Mouse (Mus musculus) gastrocnemius, adult 18-20 months (tissue): ENCODE measurements around the gene Mgl2. TPM values are rescaled to one million over a fixed set of nuclear protein-coding genes. Genes with fewer than 3 reads are reported as not detected.
"Not testable (repeated sequence)": the region's sequence is repeated elsewhere in the genome, so short reads cannot be mapped to it uniquely, and the experiment has no call there.

Experiments used
- DNase-seq: peaks from one replicate; pipeline ENCODE4 v3.0.0; 2021; ENCODE audit warnings: low spot score
- long read RNA-seq, 2 experiments: library from polyadenylated mRNA; stranded (forward); transcript quantifications; one replicate each; pipeline ENCODE4 v2.0.0; 2021
- total RNA-seq, 2 experiments: library from RNA; stranded (reverse); gene quantifications; 2 replicates each; pipeline ENCODE4 v1.2.3; 2021

Gene Mgl2
- total RNA-seq = 1 to 10 TPM in 1 of 2 experiments, under 1 TPM in 1; 0.87 to 2.0 TPM
- long read RNA-seq, experiment 1, partial matches to known transcripts = 2 of 5 reads
- long read RNA-seq, experiment 1, other reads (novel, unspliced or antisense) = 2 of 5 reads
- long read RNA-seq, experiment 2, partial matches to known transcripts = 1 of 3 reads
- long read RNA-seq, experiment 2, other reads (novel, unspliced or antisense) = 1 of 3 reads

DNA sequence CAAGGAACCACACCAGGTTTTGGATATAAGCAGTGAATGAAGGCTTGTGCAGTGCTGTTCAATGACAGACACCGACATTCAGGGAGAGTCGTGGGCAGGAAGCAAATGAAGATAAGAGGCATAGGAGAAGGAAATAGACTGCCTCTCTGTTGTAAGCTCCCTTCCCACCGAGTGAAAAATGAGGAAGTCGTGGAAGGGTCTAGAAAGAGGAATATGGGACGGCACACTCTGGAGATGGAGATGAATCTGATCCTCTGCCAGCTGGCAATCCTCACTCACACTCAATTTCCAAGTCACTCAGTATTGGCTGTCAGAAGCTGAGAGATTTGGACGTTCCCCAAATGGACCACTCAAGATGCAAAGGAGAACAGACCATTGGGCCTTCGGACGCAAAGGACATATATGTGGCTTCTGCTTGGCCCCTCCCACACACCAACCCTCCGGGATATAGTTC lies at the start of gene Mgl2:
Mgl2 (plus strand) TSS at position 404 of the 454 bp plus-strand sequence.
- DNase-seq = no peak

DNA sequence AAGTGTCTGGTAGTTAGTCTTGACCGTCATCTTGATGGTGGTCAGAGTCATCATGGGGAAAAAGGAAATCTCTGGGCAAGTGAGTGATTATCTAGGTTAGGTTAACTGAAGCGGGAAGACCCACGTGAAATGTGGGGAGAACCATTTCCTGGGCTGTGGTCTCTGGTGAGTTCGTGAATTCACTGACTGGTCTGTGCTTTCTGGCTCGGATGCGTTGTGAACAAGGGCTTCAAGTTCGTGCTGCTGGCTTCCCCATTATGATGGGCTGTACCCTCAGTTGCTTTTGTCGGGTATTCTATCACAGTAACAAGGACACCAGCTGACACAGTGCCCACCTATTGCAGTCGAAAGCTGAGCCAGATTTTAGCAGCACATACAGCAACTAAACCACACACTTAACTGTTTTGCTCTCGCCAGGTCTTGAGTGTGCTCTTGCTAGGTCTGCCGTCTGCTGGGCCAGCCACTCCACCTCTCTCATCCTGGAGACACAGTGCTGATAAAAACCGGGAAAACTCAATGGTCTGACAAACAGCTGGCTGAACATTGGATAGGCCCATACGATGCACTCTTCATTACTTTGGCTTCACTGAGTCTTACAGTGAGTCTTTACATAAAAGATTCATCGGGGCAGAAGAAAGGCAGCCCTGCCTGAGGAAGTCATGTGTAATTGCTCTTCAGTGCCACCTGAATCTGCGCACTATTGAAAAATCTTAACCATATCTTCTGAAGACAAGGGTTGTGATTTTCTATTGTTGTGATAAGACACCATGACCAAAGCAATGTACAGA lies 49.1 kb upstream of the Mgl2 start:
- no peak for DNase-seq

GRCm38 (mm10) chr11:70084563-70084962 lies 45.6 kb upstream of the Mgl2 start:
- peak; percentile 9 for DNase-seq

DNA sequence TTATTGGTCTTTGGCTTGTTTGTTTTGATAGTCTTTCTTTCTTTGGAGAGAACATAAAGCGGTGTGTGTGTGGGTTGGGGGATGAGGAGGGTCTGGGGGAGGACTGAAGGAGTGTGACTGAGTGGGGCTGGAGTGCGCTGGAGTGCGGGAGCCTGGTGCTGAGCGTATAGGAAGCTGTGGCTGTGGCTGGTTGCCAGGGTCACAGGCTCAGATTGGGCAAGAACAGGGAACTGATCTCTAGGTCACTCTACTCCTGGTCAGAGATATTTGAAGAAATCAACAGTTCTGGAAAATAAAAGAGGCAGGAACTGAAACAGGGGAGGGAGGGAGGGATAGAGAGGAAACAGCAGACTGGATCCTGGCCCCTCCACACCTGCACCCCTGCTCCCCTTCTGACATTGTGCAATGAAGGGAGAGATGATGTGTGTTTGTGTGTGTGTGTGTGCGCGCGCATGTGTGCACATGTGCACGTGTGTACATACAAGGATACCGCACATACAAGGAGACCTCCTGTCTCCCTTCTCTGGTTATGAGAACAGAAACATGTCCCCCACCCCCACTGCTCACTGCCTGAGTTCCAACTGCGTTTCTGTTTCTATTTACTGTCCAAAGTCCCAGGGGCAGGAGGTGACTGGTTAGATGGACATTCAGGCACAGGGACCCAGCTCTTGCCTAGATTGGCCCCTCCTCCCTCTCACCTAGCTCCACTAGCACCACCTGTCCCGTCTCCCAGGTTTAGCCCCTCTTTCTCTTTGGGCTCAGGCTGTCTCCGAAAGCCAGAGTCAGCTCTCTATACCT lies 37.9 kb upstream of the Mgl2 start, which contains the start of gene Asgr2:
Asgr2 (plus strand) TSS at position 659 of the 798 bp plus-strand sequence.
- peak; percentile 29 for DNase-seq

- DNase-seq = no peak
These were observed 32.7 kb upstream of the Mgl2 start for GRCm38 (mm10) chr11:70097396-70097795.

DNA sequence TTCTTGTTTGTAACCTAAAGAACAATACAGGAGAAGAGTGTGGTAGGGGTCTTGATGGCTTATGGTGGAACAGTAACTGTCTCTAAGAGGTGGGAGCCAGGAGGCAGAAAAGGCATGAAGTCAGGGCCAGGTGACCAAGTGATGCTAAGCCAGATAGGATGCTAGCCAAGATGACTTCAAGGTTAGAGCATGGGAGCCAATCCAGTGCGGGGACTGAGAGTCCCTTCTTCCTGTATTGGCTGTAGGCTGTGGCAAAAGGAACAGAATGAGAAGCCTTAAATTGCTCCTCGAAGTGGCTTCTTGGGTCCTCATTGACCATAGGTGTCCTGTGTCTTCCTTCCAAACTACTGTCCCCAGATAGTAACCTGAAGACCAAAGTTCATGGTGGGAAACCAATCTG lies 31.0 kb upstream of the Mgl2 start:
- no peak for DNase-seq

- no peak for DNase-seq
These were observed 30.3 kb upstream of the Mgl2 start for GRCm38 (mm10) chr11:70099809-70100208.

- DNase-seq = no peak
These were observed 26.3 kb upstream of the Mgl2 start for GRCm38 (mm10) chr11:70103701-70104315.

- DNase-seq = no peak
These were observed 23.0 kb upstream of the Mgl2 start for GRCm38 (mm10) chr11:70107085-70107484.

GRCm38 (mm10) chr11:70110146-70110545 lies 20.0 kb upstream of the Mgl2 start:
- DNase-seq = peak; percentile 16

DNA sequence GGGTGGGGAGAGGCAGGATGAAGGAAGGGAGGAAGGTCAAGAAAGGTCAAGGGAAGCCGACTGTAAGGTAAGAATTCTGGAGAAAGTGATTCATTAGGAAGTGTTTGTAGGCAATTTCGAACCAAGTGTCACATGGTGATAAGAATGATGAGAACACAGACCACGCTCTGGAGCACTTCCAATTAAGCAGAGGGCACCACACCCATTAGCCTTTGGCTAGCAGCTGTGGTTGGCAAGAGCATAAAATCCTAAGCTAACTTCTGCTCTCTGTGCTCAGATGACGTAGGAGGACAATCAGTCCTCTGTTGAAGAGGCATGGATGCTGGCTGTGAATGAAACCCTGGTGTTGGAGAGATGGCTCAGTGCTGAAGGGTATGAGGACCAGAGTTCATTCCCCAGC lies 15.6 kb upstream of the Mgl2 start:
- peak; percentile 27 for DNase-seq

- no peak for DNase-seq
These were observed 14.2 kb upstream of the Mgl2 start for GRCm38 (mm10) chr11:70115901-70116300.

GRCm38 (mm10) chr11:70135001-70135400 lies 4.9 kb downstream of the Mgl2 start:
- DNase-seq = not testable (repeated sequence)

DNA sequence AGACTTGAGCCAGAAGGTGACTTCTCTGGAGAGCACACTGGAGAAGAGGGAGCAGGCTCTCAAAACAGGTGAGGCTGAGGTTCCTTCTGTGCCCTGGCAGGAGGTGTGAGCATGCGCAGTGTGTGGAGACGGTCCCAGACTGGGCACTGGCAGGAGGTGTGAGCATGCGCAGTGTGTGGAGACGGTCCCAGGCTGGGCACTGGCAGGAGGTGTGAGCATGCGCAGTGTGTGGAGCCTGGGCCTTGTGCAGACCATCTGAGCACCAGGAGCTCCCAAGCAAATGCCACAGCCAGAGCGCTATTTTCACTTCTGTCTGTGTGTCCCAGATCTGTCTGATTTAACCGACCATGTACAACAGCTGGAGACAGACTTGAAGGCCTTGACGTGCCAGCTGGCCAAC lies 5.8 kb downstream of the Mgl2 start:
- DNase-seq = not testable (repeated sequence)

GRCm38 (mm10) chr11:70139171-70139570 lies 9.0 kb downstream of the Mgl2 start:
- DNase-seq = no peak

GRCm38 (mm10) chr11:70151072-70151471 lies 20.9 kb downstream of the Mgl2 start:
- no peak for DNase-seq

GRCm38 (mm10) chr11:70155897-70156296 lies 25.8 kb downstream of the Mgl2 start, which contains the start of gene Clec10a:
Gene Clec10a, plus strand, starts transcription at chr11:70156197.
- DNase-seq = not testable (repeated sequence)

DNA sequence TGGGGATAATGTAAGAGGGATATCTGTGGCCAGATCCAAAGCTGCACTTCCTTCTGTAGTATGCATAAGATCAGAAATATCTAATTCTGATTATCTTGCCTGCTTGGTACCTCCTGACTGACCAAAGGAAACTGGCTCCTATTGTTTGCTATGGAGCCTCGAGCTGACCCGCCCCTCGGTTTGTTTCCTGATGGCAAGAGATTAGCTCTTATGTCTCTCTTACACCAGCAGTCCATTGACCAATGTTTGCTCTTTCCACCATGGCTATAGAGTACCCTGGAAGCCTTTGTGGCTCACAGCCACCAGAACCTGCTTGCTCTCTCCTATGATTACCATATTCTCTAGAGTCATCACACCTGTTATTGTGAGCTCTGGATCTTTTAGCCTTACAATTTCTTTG lies 32.2 kb downstream of the Mgl2 start:
- DNase-seq = no peak

- DNase-seq = peak; percentile 26
These were observed 36.1 kb downstream of the Mgl2 start for GRCm38 (mm10) chr11:70165972-70166921.

DNA sequence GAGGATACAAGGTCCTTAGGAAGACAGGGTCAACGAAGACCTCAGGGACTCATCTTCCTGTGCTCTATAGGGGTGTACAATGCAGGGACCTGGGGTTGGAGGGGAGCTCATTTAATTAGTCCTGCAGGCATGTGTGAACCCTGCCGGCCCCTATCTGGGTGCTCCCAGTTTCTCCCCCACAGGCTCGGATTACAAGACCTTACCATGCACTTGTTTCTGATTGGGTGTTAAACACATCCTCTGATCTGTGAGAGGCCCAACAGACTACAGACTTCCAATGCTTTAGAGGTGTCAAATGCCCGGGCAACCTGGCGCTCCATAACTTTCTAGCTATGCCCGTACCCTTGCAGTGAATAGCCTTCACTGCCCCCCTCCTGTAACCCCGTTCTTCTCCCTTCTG lies 38.0 kb downstream of the Mgl2 start:
- no peak for DNase-seq
